Mouse (Mus musculus) bone marrow macrophage, adult 2 months (primary cell): ENCODE data around the gene Fam160a1.

Experiments used
- CTCF ChIP-seq: IDR thresholded peaks from 2 replicates; pipeline ENCODE4 v1.5.1; 2012; ENCODE audit warnings: low read depth, mild to moderate bottlenecking, low read length, moderate library complexity
- POLR2A ChIP-seq: IDR thresholded peaks from 2 replicates; pipeline ENCODE4 v1.6.1; 2012; ENCODE audit warnings: mild to moderate bottlenecking, low read depth, low read length, borderline replicate concordance

GRCm38 (mm10) chr3:85619345-85619744, 197.7 kb downstream of the Fam160a1 start:
- TF ChIP-seq POLR2A (no peak), CTCF (no peak)
